Mouse (Mus musculus) CH12.LX (cell line): ENCODE measurements around the gene Slc44a5. TPM values are rescaled to one million over a fixed set of nuclear protein-coding genes. Genes with fewer than 3 reads are reported as not detected.

ENCODE experiments used
- DNase-seq: peaks from one replicate; pipeline ENCODE4 v3.0.0-alpha.2; 2013; ENCODE audit errors: extremely low read depth
- H3K27ac ChIP-seq: 2 replicates; pipeline ENCODE4 v1.5.1; 2012; ENCODE audit warnings: low read depth, mild to moderate bottlenecking, control low read depth, moderate library complexity; ENCODE audit not compliant: insufficient read depth
- H3K27me3 ChIP-seq: replicated peaks from 2 replicates; pipeline ENCODE3; 2012; ENCODE audit warnings: inconsistent platforms
- H3K36me3 ChIP-seq, 2 experiments: replicated peaks in 1 of 2; 2 replicates each; pipeline versions ENCODE3 to v1.6.1; 2012; ENCODE audit warnings: inconsistent platforms in 1 of 2, low read length in 1 of 2, mild to moderate bottlenecking in 1 of 2, mixed read lengths in 1 of 2, moderate library complexity in 1 of 2; ENCODE audit not compliant: control insufficient read depth in 1 of 2, insufficient read depth in 1 of 2
- H3K4me1 ChIP-seq, 2 experiments: 2 replicates each; pipeline ENCODE4 v1.6.1; 2012; ENCODE audit warnings: inconsistent platforms in 1 of 2, moderate library complexity in 1 of 2; ENCODE audit not compliant: insufficient read depth in 2 of 2, control insufficient read depth in 1 of 2
- H3K4me2 ChIP-seq: 2 replicates; pipeline ENCODE4 v1.6.1; 2012; ENCODE audit warnings: low read depth, mild to moderate bottlenecking, control low read depth; ENCODE audit not compliant: poor library complexity, insufficient read depth, severe bottlenecking
- H3K4me3 ChIP-seq, 3 experiments: fragments of 150-350 bp in 1 of 3; sonication (generic) in 1 of 3; replicated peaks in 1 of 3; 2 replicates each; pipeline versions ENCODE3 to v1.5.1; 2011 to 2012; ENCODE audit warnings: low read depth in 2 of 3, low read length in 2 of 3, mild to moderate bottlenecking in 2 of 3, moderate library complexity in 2 of 3, control low read depth in 1 of 3, improper control_type of control experiment in 1 of 3, inconsistent platforms in 1 of 3, mixed read lengths in 1 of 3; ENCODE audit not compliant: poor library complexity in 1 of 3
- H3K79me2 ChIP-seq: replicated peaks from 2 replicates; pipeline ENCODE4 v1.6.1; 2012; ENCODE audit warnings: mild to moderate bottlenecking, moderate library complexity; ENCODE audit not compliant: control insufficient read depth, poor library complexity, insufficient read depth, severe bottlenecking; ENCODE audit errors: extremely low read depth
- H3K9ac ChIP-seq: 2 replicates; pipeline ENCODE4 v1.6.1; 2012; ENCODE audit warnings: low read depth, mild to moderate bottlenecking, control low read depth, moderate library complexity; ENCODE audit not compliant: insufficient read depth
- H3K9me3 ChIP-seq: replicated peaks from 2 replicates; pipeline ENCODE3; 2012; ENCODE audit warnings: low read length, inconsistent platforms, mixed read lengths
- BHLHE40 ChIP-seq: IDR thresholded peaks from 2 replicates; pipeline ENCODE4 v1.6.1; 2011; ENCODE audit warnings: mild to moderate bottlenecking, low read depth, low read length, improper control_type of control experiment
- CHD2 ChIP-seq: IDR thresholded peaks from 2 replicates; pipeline ENCODE4 v1.6.1; 2011; ENCODE audit warnings: low read length, improper control_type of control experiment
- CTCF ChIP-seq, 2 experiments: IDR thresholded peaks in 1 of 2; conservative IDR thresholded peaks in 1 of 2; 2 replicates each; pipeline ENCODE4 v1.5.1; 2011 to 2012; ENCODE audit warnings: low read depth in 2 of 2, low read length in 2 of 2, improper control_type of control experiment in 1 of 2, inconsistent platforms in 1 of 2, mild to moderate bottlenecking in 1 of 2, moderate library complexity in 1 of 2
- E2F4 ChIP-seq: IDR thresholded peaks from 2 replicates; pipeline ENCODE4 v1.6.1; 2011; ENCODE audit warnings: low read depth, low read length, improper control_type of control experiment; ENCODE audit not compliant: insufficient replicate concordance
- EP300 ChIP-seq: IDR thresholded peaks from 2 replicates; pipeline ENCODE4 v1.6.1; 2011; ENCODE audit warnings: low read length, improper control_type of control experiment
- ETS1 ChIP-seq: conservative IDR thresholded peaks from 2 replicates; pipeline ENCODE4 v1.6.1; 2012; ENCODE audit warnings: low read depth, mild to moderate bottlenecking, inconsistent platforms, low read length, improper control_type of control experiment, moderate library complexity
- GABPA ChIP-seq: IDR thresholded peaks from 2 replicates; pipeline ENCODE4 v1.6.1; 2012; ENCODE audit warnings: low read depth, low read length, improper control_type of control experiment, inconsistent platforms; ENCODE audit not compliant: insufficient replicate concordance
- HCFC1 ChIP-seq: IDR thresholded peaks from 2 replicates; pipeline ENCODE4 v1.6.1; 2012; ENCODE audit warnings: low read depth, mild to moderate bottlenecking, inconsistent platforms, low read length, improper control_type of control experiment
- IRF4 ChIP-seq: IDR thresholded peaks from 2 replicates; pipeline ENCODE4 v1.6.1; 2014; ENCODE audit warnings: low read depth, mild to moderate bottlenecking, inconsistent platforms, low read length, improper control_type of control experiment
- KAT2A ChIP-seq: IDR thresholded peaks from 2 replicates; pipeline ENCODE4 v1.6.1; 2012; ENCODE audit warnings: low read length, improper control_type of control experiment, inconsistent platforms; ENCODE audit not compliant: insufficient replicate concordance
- MAFK ChIP-seq: IDR thresholded peaks from 2 replicates; pipeline ENCODE4 v1.6.1; 2011; ENCODE audit warnings: low read length, improper control_type of control experiment; ENCODE audit not compliant: insufficient replicate concordance
- MAX ChIP-seq: IDR thresholded peaks from 2 replicates; pipeline ENCODE4 v1.6.1; 2011; ENCODE audit warnings: low read length, improper control_type of control experiment
- MAZ ChIP-seq: IDR thresholded peaks from 2 replicates; pipeline ENCODE4 v1.6.1; 2012; ENCODE audit warnings: low read depth, mild to moderate bottlenecking, inconsistent platforms, low read length, improper control_type of control experiment, moderate library complexity
- MXI1 ChIP-seq: IDR thresholded peaks from 2 replicates; pipeline ENCODE4 v1.6.1; 2011; ENCODE audit warnings: mild to moderate bottlenecking, low read depth, low read length, improper control_type of control experiment
- MYC ChIP-seq: IDR thresholded peaks from 2 replicates; pipeline ENCODE4 v1.6.1; 2011; ENCODE audit warnings: low read depth, mild to moderate bottlenecking, improper control_type of control experiment, low read length
- NELFE ChIP-seq: IDR thresholded peaks from 2 replicates; pipeline ENCODE4 v1.6.1; 2011; ENCODE audit warnings: low read depth, low read length, improper control_type of control experiment
- NRF1 ChIP-seq: IDR thresholded peaks from 2 replicates; pipeline ENCODE4 v1.6.1; 2014; ENCODE audit warnings: low read depth, mild to moderate bottlenecking, inconsistent platforms, low read length, improper control_type of control experiment, moderate library complexity
- POLR2A ChIP-seq: IDR thresholded peaks from 2 replicates; pipeline ENCODE4 v1.6.1; 2011; ENCODE audit warnings: low read depth, mild to moderate bottlenecking, improper control_type of control experiment, low read length
- POLR2AphosphoS2 ChIP-seq: IDR thresholded peaks from 2 replicates; pipeline ENCODE4 v1.6.1; 2011; ENCODE audit warnings: low read depth, low read length, improper control_type of control experiment
- RCOR1 ChIP-seq: conservative IDR thresholded peaks from 2 replicates; pipeline ENCODE4 v1.6.1; 2012; ENCODE audit warnings: low read depth, mild to moderate bottlenecking, inconsistent platforms, low read length, improper control_type of control experiment
- SIN3A ChIP-seq: IDR thresholded peaks from 2 replicates; pipeline ENCODE4 v1.6.1; 2012; ENCODE audit warnings: low read length, improper control_type of control experiment, inconsistent platforms
- SMC3 ChIP-seq: IDR thresholded peaks from 2 replicates; pipeline ENCODE4 v1.6.1; 2011; ENCODE audit warnings: low read depth, low read length, improper control_type of control experiment
- TBP ChIP-seq: conservative IDR thresholded peaks from 2 replicates; pipeline ENCODE4 v1.6.1; 2011; ENCODE audit warnings: low read depth, low read length, improper control_type of control experiment
- TCF12 ChIP-seq: IDR thresholded peaks from 2 replicates; pipeline ENCODE4 v1.6.1; 2014; ENCODE audit warnings: low read depth, mild to moderate bottlenecking, inconsistent platforms, low read length, improper control_type of control experiment
- USF2 ChIP-seq: conservative IDR thresholded peaks from 2 replicates; pipeline ENCODE4 v1.6.1; 2011; ENCODE audit warnings: low read depth, low read length, improper control_type of control experiment
- ZNF384 ChIP-seq: IDR thresholded peaks from 2 replicates; pipeline ENCODE4 v1.6.1; 2012; ENCODE audit warnings: low read depth, low read length, improper control_type of control experiment, inconsistent platforms
- dilution Hi-C: fragments of 300-500 bp; cut with MboI; formaldehyde crosslinking; loops from 2 replicates; pipeline ENCODE4 v1.14.3; 2020; ENCODE audit warnings: low sequenced_read_pairs; ENCODE audit not compliant: extremely low pct_unique_long_range_greater_than_20kb, extremely low pct_ligation_motif_present
- in situ Hi-C: fragments of 300-500 bp; cut with MboI; formaldehyde crosslinking; loops from 3 replicates; pipeline ENCODE4 v1.14.3; 2019; ENCODE audit warnings: low sequenced_read_pairs, low pct_ligation_motif_present, low pct_unique_long_range_greater_than_20kb, mixed read lengths
- polyA plus RNA-seq: library from polyadenylated mRNA; unstranded; fragments of >175 nt; gene quantifications from 2 replicates; pipeline ENCODE4 v1.2.1, GENCODE M21; 2012; ENCODE audit warnings: low read depth; ENCODE audit not compliant: insufficient read length
- total RNA-seq, 2 experiments: library from RNA; depleted of rRNA; stranded (reverse); fragments of 300-350 nt in 1 of 2; fragments of >200 nt in 1 of 2; gene quantifications; 2 replicates each; pipeline ENCODE4 v1.2.3; 2012 to 2014

Slc44a5 gene
- total and polyA plus RNA-seq, 3 experiments: not detected

- TF ChIP-seq MAZ: no peak
- TF ChIP-seq RCOR1: no peak
- no peak for TF ChIP-seq POLR2A
- TF ChIP-seq TCF12: no peak
- no peak for TF ChIP-seq POLR2AphosphoS2
- no peak for TF ChIP-seq MXI1
- TF ChIP-seq ETS1: no peak
- TF ChIP-seq SMC3: no peak
- no peak for TF ChIP-seq NELFE
- no peak for TF ChIP-seq EP300
- TF ChIP-seq KAT2A: no peak
- no peak for TF ChIP-seq MAFK
- no peak for TF ChIP-seq GABPA
- TF ChIP-seq ZNF384: no peak
- TF ChIP-seq CTCF (conservative IDR thresholded peaks at IDR 0.05 in 1 of 2, IDR thresholded peaks at IDR 0.05 in 1 of 2; ENCODE audit: low read depth in 2 of 2, low read length in 2 of 2): no peak
- TF ChIP-seq CHD2: no peak
- no peak for DNase-seq
- peaks cover 2% of the 10 kb centered on the region for H3K9me3 ChIP-seq
- H3K36me3 ChIP-seq: no peaks in the 10 kb centered on the region
- H3K4me3 ChIP-seq: no peak overlapping the region
- peaks cover 0 to 3% of the 10 kb centered on the region in 2 experiments; a peak in 1 of 4 replicates for H3K4me1 ChIP-seq
- H3K9ac ChIP-seq: no peak overlapping the region
- no peak overlapping the region for H3K27ac ChIP-seq
- no peak overlapping the region for H3K4me2 ChIP-seq
- no peaks in the 10 kb centered on the region for H3K79me2 ChIP-seq
- in situ Hi-C loops: no loop called here
- dilution Hi-C loops: no loop called here
- H3K27me3 ChIP-seq: no peaks in the 10 kb centered on the region
Observed at GRCm38 (mm10) chr3:154114991-154115390, 141.8 kb downstream of the Slc44a5 start.

- Histone ChIP-seq H3K4me2 (no peak overlapping the region), H3K27me3 (no peaks in the 10 kb centered on the region), H3K36me3 (no peaks in the 10 kb centered on the region), H3K79me2 (no peaks in the 10 kb centered on the region), H3K4me3 (no peak overlapping the region), H3K9ac (no peak overlapping the region), H3K9me3 (peaks cover 2% of the 10 kb centered on the region), H3K4me1 (peaks cover 0 to 3% of the 10 kb centered on the region in 2 experiments; a peak in 1 of 4 replicates), H3K27ac (no peak overlapping the region)
- DNase-seq: no peak
- in situ Hi-C loops (no loop called here), dilution Hi-C loops (no loop called here)
- TF ChIP-seq SIN3A (no peak), NRF1 (no peak), MAX (no peak), MYC (no peak), BHLHE40 (no peak), HCFC1 (no peak), IRF4 (no peak), USF2 (no peak), POLR2A (no peak), TBP (no peak), E2F4 (no peak), SMC3 (no peak), KAT2A (no peak)
Observed at GRCm38 (mm10) chr3:154115478-154115877, 142.2 kb downstream of the Slc44a5 start.
